Mouse (Mus musculus) MN1 (cell line): ENCODE data around the gene Vmn2r104.

Experiments used
- DNase-seq: peaks from one replicate; pipeline ENCODE4 v3.0.0-alpha.2; 2016; ENCODE audit warnings: low spot score

The Vmn2r104 gene

GRCm38 (mm10) chr17:20048236-20048635, at the start of gene Vmn2r104:
Vmn2r104 (minus strand) TSS chr17:20048336.
- DNase-seq, result no peak

- no peak for DNase-seq
Observed at GRCm38 (mm10) chr17:20074090-20074489, 26.0 kb upstream of the Vmn2r104 start.

GRCm38 (mm10) chr17:20071656-20072396, 23.7 kb upstream of the Vmn2r104 start:
- DNase-seq, result no peak
